Mouse (Mus musculus) CH12.LX (cell line): Measurements from ENCODE around the gene Lipe. TPM values are rescaled to one million over a fixed set of nuclear protein-coding genes. Genes with fewer than 3 reads are reported as not detected.

Source experiments
- DNase-seq: peaks from one replicate; pipeline ENCODE4 v3.0.0-alpha.2; 2013; ENCODE audit errors: extremely low read depth
- H3K27ac ChIP-seq: 2 replicates; pipeline ENCODE4 v1.5.1; 2012; ENCODE audit warnings: low read depth, mild to moderate bottlenecking, control low read depth, moderate library complexity; ENCODE audit not compliant: insufficient read depth
- H3K27me3 ChIP-seq: replicated peaks from 2 replicates; pipeline ENCODE3; 2012; ENCODE audit warnings: inconsistent platforms
- H3K36me3 ChIP-seq, 2 experiments: replicated peaks in 1 of 2; 2 replicates each; pipeline versions ENCODE3 to v1.6.1; 2012; ENCODE audit warnings: inconsistent platforms in 1 of 2, low read length in 1 of 2, mild to moderate bottlenecking in 1 of 2, mixed read lengths in 1 of 2, moderate library complexity in 1 of 2; ENCODE audit not compliant: control insufficient read depth in 1 of 2, insufficient read depth in 1 of 2
- H3K4me1 ChIP-seq, 2 experiments: 2 replicates each; pipeline ENCODE4 v1.6.1; 2012; ENCODE audit warnings: inconsistent platforms in 1 of 2, moderate library complexity in 1 of 2; ENCODE audit not compliant: insufficient read depth in 2 of 2, control insufficient read depth in 1 of 2
- H3K4me2 ChIP-seq: 2 replicates; pipeline ENCODE4 v1.6.1; 2012; ENCODE audit warnings: low read depth, mild to moderate bottlenecking, control low read depth; ENCODE audit not compliant: poor library complexity, insufficient read depth, severe bottlenecking
- H3K4me3 ChIP-seq, 3 experiments: fragments of 150-350 bp in 1 of 3; sonication (generic) in 1 of 3; replicated peaks in 1 of 3; 2 replicates each; pipeline versions ENCODE3 to v1.5.1; 2011 to 2012; ENCODE audit warnings: low read depth in 2 of 3, low read length in 2 of 3, mild to moderate bottlenecking in 2 of 3, moderate library complexity in 2 of 3, control low read depth in 1 of 3, improper control_type of control experiment in 1 of 3, inconsistent platforms in 1 of 3, mixed read lengths in 1 of 3; ENCODE audit not compliant: poor library complexity in 1 of 3
- H3K79me2 ChIP-seq: replicated peaks from 2 replicates; pipeline ENCODE4 v1.6.1; 2012; ENCODE audit warnings: mild to moderate bottlenecking, moderate library complexity; ENCODE audit not compliant: control insufficient read depth, poor library complexity, insufficient read depth, severe bottlenecking; ENCODE audit errors: extremely low read depth
- H3K9ac ChIP-seq: 2 replicates; pipeline ENCODE4 v1.6.1; 2012; ENCODE audit warnings: low read depth, mild to moderate bottlenecking, control low read depth, moderate library complexity; ENCODE audit not compliant: insufficient read depth
- H3K9me3 ChIP-seq: replicated peaks from 2 replicates; pipeline ENCODE3; 2012; ENCODE audit warnings: low read length, inconsistent platforms, mixed read lengths
- BHLHE40 ChIP-seq: IDR thresholded peaks from 2 replicates; pipeline ENCODE4 v1.6.1; 2011; ENCODE audit warnings: mild to moderate bottlenecking, low read depth, low read length, improper control_type of control experiment
- ELF1 ChIP-seq: IDR thresholded peaks from 2 replicates; pipeline ENCODE4 v1.6.1; 2014; ENCODE audit warnings: low read depth, mild to moderate bottlenecking, inconsistent platforms, low read length, improper control_type of control experiment
- GABPA ChIP-seq: IDR thresholded peaks from 2 replicates; pipeline ENCODE4 v1.6.1; 2012; ENCODE audit warnings: low read depth, low read length, improper control_type of control experiment, inconsistent platforms; ENCODE audit not compliant: insufficient replicate concordance
- HCFC1 ChIP-seq: IDR thresholded peaks from 2 replicates; pipeline ENCODE4 v1.6.1; 2012; ENCODE audit warnings: low read depth, mild to moderate bottlenecking, inconsistent platforms, low read length, improper control_type of control experiment
- KAT2A ChIP-seq: IDR thresholded peaks from 2 replicates; pipeline ENCODE4 v1.6.1; 2012; ENCODE audit warnings: low read length, improper control_type of control experiment, inconsistent platforms; ENCODE audit not compliant: insufficient replicate concordance
- MAX ChIP-seq: IDR thresholded peaks from 2 replicates; pipeline ENCODE4 v1.6.1; 2011; ENCODE audit warnings: low read length, improper control_type of control experiment
- MXI1 ChIP-seq: IDR thresholded peaks from 2 replicates; pipeline ENCODE4 v1.6.1; 2011; ENCODE audit warnings: mild to moderate bottlenecking, low read depth, low read length, improper control_type of control experiment
- NELFE ChIP-seq: IDR thresholded peaks from 2 replicates; pipeline ENCODE4 v1.6.1; 2011; ENCODE audit warnings: low read depth, low read length, improper control_type of control experiment
- NRF1 ChIP-seq: IDR thresholded peaks from 2 replicates; pipeline ENCODE4 v1.6.1; 2014; ENCODE audit warnings: low read depth, mild to moderate bottlenecking, inconsistent platforms, low read length, improper control_type of control experiment, moderate library complexity
- POLR2A ChIP-seq: IDR thresholded peaks from 2 replicates; pipeline ENCODE4 v1.6.1; 2011; ENCODE audit warnings: low read depth, mild to moderate bottlenecking, improper control_type of control experiment, low read length
- POLR2AphosphoS2 ChIP-seq: IDR thresholded peaks from 2 replicates; pipeline ENCODE4 v1.6.1; 2011; ENCODE audit warnings: low read depth, low read length, improper control_type of control experiment
- SIN3A ChIP-seq: IDR thresholded peaks from 2 replicates; pipeline ENCODE4 v1.6.1; 2012; ENCODE audit warnings: low read length, improper control_type of control experiment, inconsistent platforms
- USF1 ChIP-seq: IDR thresholded peaks from 2 replicates; pipeline ENCODE4 v1.6.1; 2014; ENCODE audit warnings: low read depth, mild to moderate bottlenecking, inconsistent platforms, low read length, improper control_type of control experiment
- USF2 ChIP-seq: conservative IDR thresholded peaks from 2 replicates; pipeline ENCODE4 v1.6.1; 2011; ENCODE audit warnings: low read depth, low read length, improper control_type of control experiment
- ZMIZ1 ChIP-seq: IDR thresholded peaks from 2 replicates; pipeline ENCODE4 v1.6.1; 2012; ENCODE audit warnings: low read depth, mild to moderate bottlenecking, inconsistent platforms, low read length, improper control_type of control experiment
- ZNF384 ChIP-seq: IDR thresholded peaks from 2 replicates; pipeline ENCODE4 v1.6.1; 2012; ENCODE audit warnings: low read depth, low read length, improper control_type of control experiment, inconsistent platforms
- dilution Hi-C: fragments of 300-500 bp; cut with MboI; formaldehyde crosslinking; loops from 2 replicates; pipeline ENCODE4 v1.14.3; 2020; ENCODE audit warnings: low sequenced_read_pairs; ENCODE audit not compliant: extremely low pct_unique_long_range_greater_than_20kb, extremely low pct_ligation_motif_present
- in situ Hi-C: fragments of 300-500 bp; cut with MboI; formaldehyde crosslinking; loops from 3 replicates; pipeline ENCODE4 v1.14.3; 2019; ENCODE audit warnings: low sequenced_read_pairs, low pct_ligation_motif_present, low pct_unique_long_range_greater_than_20kb, mixed read lengths
- polyA plus RNA-seq: library from polyadenylated mRNA; unstranded; fragments of >175 nt; gene quantifications from 2 replicates; pipeline ENCODE4 v1.2.1, GENCODE M21; 2012; ENCODE audit warnings: low read depth; ENCODE audit not compliant: insufficient read length
- total RNA-seq, 2 experiments: library from RNA; depleted of rRNA; stranded (reverse); fragments of 300-350 nt in 1 of 2; fragments of >200 nt in 1 of 2; gene quantifications; 2 replicates each; pipeline ENCODE4 v1.2.3; 2012 to 2014

The Lipe gene
- total and polyA plus RNA-seq, 3 experiments: 2.8 to 5.9 (median 3.4) TPM

DNA sequence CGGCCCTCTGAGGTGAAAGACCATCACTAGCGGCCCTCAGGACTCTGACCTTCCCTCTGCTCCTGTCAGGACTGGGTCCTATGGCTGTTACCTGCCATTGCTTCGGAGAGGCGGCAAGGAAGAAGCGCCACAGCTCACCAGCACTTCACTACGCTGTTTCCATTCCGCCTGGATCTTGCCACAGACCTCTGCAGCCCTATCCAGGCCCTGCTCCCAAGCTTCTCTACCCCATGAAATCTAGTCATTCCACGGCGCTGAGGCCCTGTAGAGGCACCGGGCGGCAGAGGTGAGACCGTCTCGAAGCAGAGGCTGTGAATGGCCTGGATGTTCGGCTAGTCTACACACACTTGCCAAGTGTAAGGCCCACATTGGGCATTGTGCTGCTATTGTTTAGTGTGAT, 1.9 kb downstream of the Lipe start:
- no peak overlapping the region for H3K9ac ChIP-seq
- H3K4me1 ChIP-seq: peaks cover 6 to 20% of the 10 kb centered on the region in 2 experiments; a peak in 3 of 4 replicates
- H3K36me3 ChIP-seq: peaks cover 0 to 6% of the 10 kb centered on the region in 2 experiments
- in situ Hi-C loops (no loop called here), dilution Hi-C loops (no loop called here)
- H3K27me3 ChIP-seq: no peaks in the 10 kb centered on the region
- no peaks in the 10 kb centered on the region for H3K79me2 ChIP-seq
- no peak overlapping the region for H3K27ac ChIP-seq
- no peak overlapping the region for H3K4me3 ChIP-seq
- no peak for DNase-seq
- no peaks in the 10 kb centered on the region for H3K9me3 ChIP-seq
- H3K4me2 ChIP-seq: no peak overlapping the region
- no peak for TF ChIP-seq POLR2AphosphoS2

DNA sequence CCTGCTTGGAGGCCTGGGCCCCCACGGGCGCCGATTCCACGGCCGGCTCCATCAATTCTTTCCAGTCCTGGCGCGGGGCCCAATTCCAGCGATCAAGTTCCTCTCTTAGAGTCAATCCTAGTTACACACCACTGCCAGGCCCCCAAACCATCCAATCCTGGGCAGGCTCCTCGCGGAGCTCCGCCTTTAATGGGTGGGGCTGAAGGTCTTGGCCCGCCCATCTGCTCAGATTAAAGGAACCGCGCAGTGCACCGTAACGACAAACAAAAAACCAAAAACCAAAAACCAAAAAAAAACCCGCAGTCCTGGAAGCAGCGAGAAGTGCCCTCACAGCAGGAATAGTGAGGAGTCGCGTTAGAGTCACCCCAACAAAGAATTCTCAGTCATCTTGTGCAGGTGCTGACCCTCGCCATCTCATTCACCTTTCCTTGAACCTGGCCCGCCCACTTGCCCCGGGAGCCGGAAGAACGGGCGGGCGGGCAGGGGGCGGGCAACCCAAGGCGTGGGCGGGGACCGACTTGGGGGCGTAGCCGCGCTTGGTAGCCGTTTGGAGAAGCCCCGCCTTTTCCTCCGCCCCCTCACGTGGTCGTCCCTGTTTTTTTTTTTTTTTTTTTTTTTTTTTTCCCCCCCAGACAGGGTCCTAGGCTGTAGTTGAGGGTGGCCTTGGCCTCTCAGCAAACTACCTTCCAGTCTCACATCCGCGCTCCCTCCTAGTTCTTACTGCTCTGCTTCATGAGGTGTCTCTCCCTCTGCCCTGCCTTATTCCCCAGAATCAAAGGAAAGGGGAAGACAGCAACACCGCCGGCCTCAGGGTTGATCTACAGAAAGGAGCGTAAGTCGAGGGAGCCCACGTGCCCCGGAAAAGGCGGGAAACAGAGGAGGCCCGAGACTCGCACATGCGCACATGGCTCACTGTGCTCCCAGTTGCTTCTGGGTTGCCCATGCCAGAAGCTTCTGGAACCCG, 2.7 kb downstream of the Lipe start:
- Histone ChIP-seq H3K9ac (peak overlapping the region; percentile 42), H3K9me3 (no peaks in the 10 kb centered on the region), H3K36me3 (peaks cover 0 to 6% of the 10 kb centered on the region in 2 experiments), H3K79me2 (no peaks in the 10 kb centered on the region), H3K27ac (no peak overlapping the region), H3K4me1 (peaks cover 6 to 20% of the 10 kb centered on the region in 2 experiments; a peak in 3 of 4 replicates), H3K4me3 (peak overlapping the region; percentile 69 to 76 (median 72)), H3K4me2 (peak overlapping the region; percentile 78), H3K27me3 (no peaks in the 10 kb centered on the region)
- in situ Hi-C loops: no loop called here
- dilution Hi-C loops: no loop called here
- peak; percentile 92 for DNase-seq
- TF ChIP-seq ZMIZ1: no peak
- TF ChIP-seq ELF1: peak; percentile 41
- TF ChIP-seq USF1: peak; percentile 85
- TF ChIP-seq GABPA: no peak
- TF ChIP-seq NELFE: no peak
- peak; percentile 64; the same call in 1 of the 2 replicates for TF ChIP-seq MXI1
- peak; percentile 50; the same call in 1 of the 2 replicates for TF ChIP-seq POLR2A
- peak; percentile 91 for TF ChIP-seq BHLHE40
- peak; percentile 35 for TF ChIP-seq NRF1
- peak; percentile 36; the same call in 1 of the 2 replicates for TF ChIP-seq MAX
- TF ChIP-seq KAT2A: no peak
- peak; percentile 77 for TF ChIP-seq USF2
- peak; percentile 98 for TF ChIP-seq ZNF384
- peak; percentile 55 for TF ChIP-seq HCFC1
- TF ChIP-seq SIN3A: peak; percentile 93
